Mouse (Mus musculus) stomach, embryonic 14.5 days (tissue): ENCODE data around the gene Dnah7a. TPM values are rescaled to one million over a fixed set of nuclear protein-coding genes. Genes with fewer than 3 reads are reported as not detected.
"Not testable (repeated sequence)": the region's sequence is repeated elsewhere in the genome, so short reads cannot be mapped to it uniquely, and the experiment has no call there.

Experiments
- ATAC-seq: fragments of 200-750 bp; cut with Nextera tagmentation; 2 replicates; pipeline ENCODE4 v1.8.0; 2017; ENCODE audit warnings: low read depth, moderate TSS enrichment; ENCODE audit not compliant: insufficient number of reproducible peaks, insufficient read depth, low FRiP score
- H3K27ac ChIP-seq: fragments of 300-500 bp; sonication (generic); 2 replicates; pipeline ENCODE4 v1.5.1; 2014; ENCODE audit warnings: mild to moderate bottlenecking, low read length, moderate library complexity, mixed read lengths
- H3K27me3 ChIP-seq: fragments of 300-500 bp; sonication (generic); 2 replicates; pipeline ENCODE4 v1.6.1; 2014; ENCODE audit warnings: low read length, control low read depth, mixed read lengths; ENCODE audit not compliant: control insufficient read depth, insufficient read depth
- H3K36me3 ChIP-seq: fragments of 300-500 bp; sonication (generic); 2 replicates; pipeline ENCODE4 v1.6.1; 2014; ENCODE audit warnings: mild to moderate bottlenecking, control low read depth, low read length, moderate library complexity, mixed read lengths; ENCODE audit not compliant: control insufficient read depth, insufficient read depth
- H3K4me1 ChIP-seq: fragments of 300-500 bp; sonication (generic); 2 replicates; pipeline ENCODE4 v1.6.1; 2014; ENCODE audit warnings: low read length, control low read depth, mixed read lengths; ENCODE audit not compliant: control insufficient read depth, insufficient read depth
- H3K4me2 ChIP-seq: fragments of 300-500 bp; sonication (generic); replicated peaks from 2 replicates; pipeline ENCODE4 v1.6.1; 2014; ENCODE audit warnings: low read depth, low read length, control low read depth
- H3K4me3 ChIP-seq: fragments of 300-500 bp; sonication (generic); 2 replicates; pipeline ENCODE4 v1.5.1; 2014; ENCODE audit warnings: low read depth, low read length, control low read depth
- H3K9ac ChIP-seq: fragments of 300-500 bp; sonication (generic); replicated peaks from 2 replicates; pipeline ENCODE4 v1.6.1; 2014; ENCODE audit warnings: low read depth, mild to moderate bottlenecking, control low read depth, low read length, moderate library complexity, mixed read lengths
- H3K9me3 ChIP-seq: fragments of 300-500 bp; sonication (generic); 2 replicates; pipeline ENCODE4 v1.6.1; 2016; ENCODE audit warnings: low read depth, low read length, control low read depth; ENCODE audit not compliant: control insufficient read depth
- WGBS: fragments of 180-500 bp; shearing (Covaris S2); extraction: QIAGEN DNeasy Blood & Tissue Kit; methylation state at CpG from one replicate; pipeline ENCODE4 v1.1.7; 2014; 5-methylcytosine and 5-hydroxymethylcytosine counted together
- polyA plus RNA-seq: library from polyadenylated mRNA; unstranded; fragments of >200 nt; fragmentation: Nextera tagmentation; extraction: Ambion mirVana; gene quantifications from 2 replicates; pipeline ENCODE4 v1.2.1, GENCODE M21; 2014

Dnah7a gene
- 0.49 and 1.2 TPM in 2 replicates for polyA plus RNA-seq

GRCm38 (mm10) chr1:53706431-53707361, at the start of gene Dnah7a:
Gene Dnah7a, minus strand, starts transcription at chr1:53706784.
- 16% methylated on average over 42 of the region's 42 CpGs for WGBS
- H3K4me3 ChIP-seq = peak within 1 kb of the TSS; percentile 34

GRCm38 (mm10) chr1:53753501-53753900, 46.9 kb upstream of the Dnah7a start:
- H3K9me3 ChIP-seq, H3K4me2 ChIP-seq, H3K9ac ChIP-seq, H3K4me3 ChIP-seq, H3K4me1 ChIP-seq, ATAC-seq, H3K27me3 ChIP-seq, H3K27ac ChIP-seq, H3K36me3 ChIP-seq: not testable (repeated sequence)
- WGBS = 97% methylated on average over 2 of the region's 2 CpGs

More at GRCm38 (mm10) chr1:53706431-53707361, at the start of gene Dnah7a:
- Histone ChIP-seq H3K9ac (no peak within 1 kb of the TSS), H3K9me3 (no peaks in the 10 kb centered on the region), H3K27ac (no peak within 1 kb of the TSS), H3K27me3 (no peaks in the 10 kb centered on the region), H3K4me2 (peak within 1 kb of the TSS; percentile 66), H3K4me1 (0 out of 2 replicates have a peak, but pooled peaks cover 3% of the 10 kb centered on the region), H3K36me3 (no peaks in the 10 kb centered on the region)
- ATAC-seq = peak; percentile 49; the same call in 1 of the 2 replicates

DNA sequence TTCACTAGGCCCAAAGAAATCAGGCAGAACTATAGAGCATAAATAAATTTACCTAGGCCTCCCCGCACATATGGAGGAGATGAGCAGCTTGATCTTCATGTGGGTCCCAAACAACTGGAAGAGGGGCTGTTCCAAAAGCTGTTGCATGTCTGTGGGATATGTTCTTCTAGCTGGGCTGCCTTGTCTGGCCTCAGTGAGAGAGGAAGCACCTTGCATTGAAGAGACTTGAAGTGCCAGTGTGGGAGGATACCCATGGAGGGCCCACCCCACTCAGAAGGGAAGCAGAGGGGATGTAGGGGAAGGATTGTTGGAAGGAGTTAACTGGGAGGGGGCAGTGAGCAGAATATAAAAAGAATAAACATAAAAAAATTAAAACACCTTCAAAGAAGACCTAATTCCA, 44.6 kb upstream of the Dnah7a start:
- H3K36me3 ChIP-seq = no peaks in the 10 kb centered on the region
- no peak overlapping the region for H3K9ac ChIP-seq
- WGBS = 83% methylated on average over 1 of the region's 1 CpGs
- no peak overlapping the region for H3K4me3 ChIP-seq
- H3K27ac ChIP-seq = no peak overlapping the region
- no peaks in the 10 kb centered on the region for H3K4me1 ChIP-seq
- no peaks in the 10 kb centered on the region for H3K9me3 ChIP-seq
- no peak for ATAC-seq
- no peaks in the 10 kb centered on the region for H3K27me3 ChIP-seq
- H3K4me2 ChIP-seq = no peak overlapping the region

DNA sequence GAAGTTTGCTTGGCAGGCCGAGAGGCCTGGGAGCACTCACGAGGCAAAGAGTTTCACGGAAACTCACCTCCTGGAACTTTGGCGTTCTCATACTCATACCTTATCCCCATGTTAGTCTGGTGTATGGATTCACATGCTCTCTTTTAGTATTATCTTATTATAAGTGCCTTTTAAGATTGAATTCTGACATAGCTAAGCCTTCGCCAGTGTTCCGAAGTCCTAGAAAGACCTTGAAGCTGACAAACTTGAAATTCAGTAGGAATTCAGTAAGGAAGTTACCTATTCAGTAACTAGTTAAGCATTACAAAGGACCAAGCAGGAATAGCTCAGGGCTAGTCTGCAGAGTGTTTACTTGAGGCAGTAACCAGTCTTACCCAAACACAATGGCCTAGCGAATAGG, 44.1 kb upstream of the Dnah7a start:
- H3K4me1 ChIP-seq, H3K27ac ChIP-seq, H3K9ac ChIP-seq, H3K4me3 ChIP-seq, H3K27me3 ChIP-seq, H3K4me2 ChIP-seq, H3K9me3 ChIP-seq, ATAC-seq, H3K36me3 ChIP-seq: not testable (repeated sequence)
- WGBS = 86% methylated on average over 7 of the region's 7 CpGs

DNA sequence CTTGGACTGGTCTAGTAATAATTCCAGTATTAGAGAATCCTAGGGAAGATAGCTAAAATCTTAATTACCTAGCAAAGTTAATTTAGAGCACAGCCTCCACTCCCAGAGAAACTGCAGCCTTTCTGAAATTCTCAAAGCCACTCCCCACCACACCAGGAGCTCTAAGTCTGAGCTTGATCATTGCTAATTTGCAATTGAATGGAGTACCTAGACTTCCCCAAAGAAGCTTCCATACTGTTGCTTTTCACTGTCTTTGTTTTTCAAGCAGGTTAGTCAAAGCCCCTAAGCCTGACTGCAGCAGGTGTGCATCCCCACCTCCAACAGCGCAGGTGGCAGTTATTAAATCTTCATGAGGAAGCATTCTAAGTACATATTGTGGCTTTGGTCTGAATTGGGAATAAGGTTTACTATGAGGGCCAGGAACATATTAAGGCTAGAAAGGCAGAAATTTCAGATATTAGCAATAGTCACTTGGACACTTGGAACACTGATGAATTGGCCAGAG, 43.3 kb upstream of the Dnah7a start:
- 80% methylated on average over 1 of the region's 1 CpGs for WGBS
- H3K36me3 ChIP-seq, H3K9ac ChIP-seq, H3K27ac ChIP-seq, H3K27me3 ChIP-seq, H3K4me3 ChIP-seq, H3K4me1 ChIP-seq, H3K4me2 ChIP-seq, ATAC-seq, H3K9me3 ChIP-seq: not testable (repeated sequence)

GRCm38 (mm10) chr1:53748571-53748970, 42.0 kb upstream of the Dnah7a start:
- WGBS = 37% methylated on average over 10 of the region's 11 CpGs

DNA sequence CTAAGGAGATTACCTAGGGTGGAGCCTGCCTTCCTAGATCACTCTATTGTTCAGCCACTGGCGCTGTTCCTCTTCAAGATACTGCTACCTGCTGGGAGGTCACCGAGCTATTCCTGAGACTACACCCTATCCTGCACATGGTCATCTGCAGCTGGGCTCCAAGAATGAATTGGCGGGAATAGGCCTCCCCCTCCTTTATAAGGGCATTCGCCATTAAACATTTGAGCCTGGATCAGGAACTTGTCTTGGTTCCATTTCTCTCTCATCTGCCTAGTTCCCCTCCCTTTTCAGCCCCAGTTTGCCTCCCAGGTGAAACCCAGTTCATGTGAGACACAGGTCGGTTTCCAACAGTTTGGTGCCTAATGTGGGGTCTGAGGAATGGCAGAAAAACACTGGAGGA, 39.4 kb upstream of the Dnah7a start:
- H3K4me3 ChIP-seq = no peak overlapping the region
- WGBS = 80% methylated on average over 5 of the region's 5 CpGs
- H3K9me3 ChIP-seq = no peaks in the 10 kb centered on the region
- ATAC-seq = no peak
- no peaks in the 10 kb centered on the region for H3K36me3 ChIP-seq
- no peak overlapping the region for H3K9ac ChIP-seq
- no peaks in the 10 kb centered on the region for H3K27me3 ChIP-seq
- no peak overlapping the region for H3K4me2 ChIP-seq
- no peaks in the 10 kb centered on the region for H3K4me1 ChIP-seq
- no peak overlapping the region for H3K27ac ChIP-seq

More at GRCm38 (mm10) chr1:53748571-53748970, 42.0 kb upstream of the Dnah7a start:
- Histone ChIP-seq H3K27ac (no peak overlapping the region), H3K27me3 (no peaks in the 10 kb centered on the region), H3K4me3 (no peak overlapping the region), H3K9ac (no peak overlapping the region), H3K4me1 (no peaks in the 10 kb centered on the region), H3K36me3 (no peaks in the 10 kb centered on the region), H3K9me3 (no peaks in the 10 kb centered on the region), H3K4me2 (no peak overlapping the region)
- no peak for ATAC-seq

DNA sequence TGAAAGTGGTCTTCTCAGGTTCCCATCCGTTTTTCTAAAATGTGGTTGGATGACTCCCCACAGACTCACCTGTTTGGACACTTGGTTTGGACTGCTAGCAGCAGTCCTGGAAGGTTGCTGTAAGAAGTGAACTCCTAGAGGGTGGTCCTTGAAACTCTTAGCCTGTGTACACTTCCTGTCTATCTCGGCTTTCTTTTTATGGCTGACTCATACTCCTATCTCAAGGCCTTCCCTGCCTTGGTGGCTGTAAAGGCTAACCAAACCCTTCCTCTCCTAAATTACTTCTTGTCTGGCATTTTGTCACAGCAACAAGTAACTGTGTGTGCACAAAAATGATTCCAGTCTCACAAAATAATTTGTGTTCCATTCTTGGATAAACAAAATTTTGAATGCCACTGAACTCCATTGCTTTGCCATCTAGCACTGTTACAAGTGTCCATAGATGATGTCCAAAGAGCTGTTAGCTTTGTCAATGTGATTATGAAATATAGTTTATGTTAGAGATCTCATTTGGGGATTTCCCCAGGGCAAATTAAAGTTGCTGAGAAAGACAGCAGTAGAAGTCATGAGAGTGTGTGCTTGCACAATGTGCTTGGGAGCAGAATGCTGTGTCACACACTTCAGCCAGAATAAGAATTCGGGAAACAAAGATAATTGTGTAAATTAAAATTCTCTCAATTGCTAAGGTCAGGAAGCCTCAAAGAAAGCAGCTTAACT, 35.3 kb upstream of the Dnah7a start:
- H3K4me3 ChIP-seq = no peak overlapping the region
- H3K27me3 ChIP-seq = no peaks in the 10 kb centered on the region
- H3K9ac ChIP-seq = no peak overlapping the region
- no peaks in the 10 kb centered on the region for H3K4me1 ChIP-seq
- H3K36me3 ChIP-seq = no peaks in the 10 kb centered on the region
- no peaks in the 10 kb centered on the region for H3K9me3 ChIP-seq
- no peak for ATAC-seq
- H3K27ac ChIP-seq = no peak overlapping the region
- WGBS = 81% methylated on average over 3 of the region's 3 CpGs
- no peak overlapping the region for H3K4me2 ChIP-seq
